Mouse (Mus musculus): Measurements from ENCODE around the gene Krr1. TPM values are rescaled to one million over a fixed set of nuclear protein-coding genes. Genes with fewer than 3 reads are reported as not detected.
"Not testable (repeated sequence)": the region's sequence is repeated elsewhere in the genome, so short reads cannot be mapped to it uniquely, and the experiment has no call there.

The Krr1 gene
- total RNA-seq, 2 experiments from 2014 or later = 55.8 to 74.9 TPM

GRCm38 (mm10) chr10:111971929-111972328 lies 535 bp upstream of the Krr1 start:
- ATAC-seq (replicated peaks; ENCODE audit: poor library complexity) = no peak

GRCm38 (mm10) chr10:111977584-111977983 lies 5.1 kb downstream of the Krr1 start:
- peak; percentile 87 for ATAC-seq (replicated peaks; ENCODE audit: poor library complexity)

GRCm38 (mm10) chr10:111983070-111983469 lies 10.6 kb downstream of the Krr1 start:
- ATAC-seq (replicated peaks; ENCODE audit: poor library complexity) = peak; percentile 56

- peak; percentile 88 for ATAC-seq (replicated peaks; ENCODE audit: poor library complexity)
Observed at GRCm38 (mm10) chr10:111986453-111986852, 14.0 kb downstream of the Krr1 start.

GRCm38 (mm10) chr10:111995803-111996548 lies 23.5 kb downstream of the Krr1 start:
- peak; percentile 27 for ATAC-seq (replicated peaks; ENCODE audit: poor library complexity)

GRCm38 (mm10) chr10:111996549-111996904 lies 24.1 kb downstream of the Krr1 start:
- ATAC-seq (replicated peaks; ENCODE audit: poor library complexity) = peak; percentile 60

GRCm38 (mm10) chr10:111996911-111997347 lies 24.5 kb downstream of the Krr1 start:
- peak; percentile 43 for ATAC-seq (replicated peaks; ENCODE audit: poor library complexity)

- no peak for ATAC-seq (replicated peaks; ENCODE audit: poor library complexity)
Observed at GRCm38 (mm10) chr10:111997671-111998070, 25.2 kb downstream of the Krr1 start.

GRCm38 (mm10) chr10:111999765-112000164 lies 27.3 kb downstream of the Krr1 start:
- no peak for ATAC-seq (replicated peaks; ENCODE audit: poor library complexity)

- peak; percentile 32 for ATAC-seq (replicated peaks; ENCODE audit: poor library complexity)
Observed at GRCm38 (mm10) chr10:112000568-112000967, 28.1 kb downstream of the Krr1 start.

GRCm38 (mm10) chr10:112001350-112001749 lies 28.9 kb downstream of the Krr1 start:
- no peak for ATAC-seq (replicated peaks; ENCODE audit: poor library complexity)

GRCm38 (mm10) chr10:112001756-112002520 lies 29.5 kb downstream of the Krr1 start:
- ATAC-seq (replicated peaks; ENCODE audit: poor library complexity) = peak; percentile 55

GRCm38 (mm10) chr10:112002544-112003215 lies 30.2 kb downstream of the Krr1 start, which contains the start of gene Glipr1:
Glipr1 (minus strand) TSS chr10:112002631.
- peak; percentile 66 for ATAC-seq (replicated peaks; ENCODE audit: poor library complexity)

GRCm38 (mm10) chr10:112009511-112009910 lies 37.0 kb downstream of the Krr1 start:
- ATAC-seq (replicated peaks; ENCODE audit: poor library complexity) = not testable (repeated sequence)

- ATAC-seq (replicated peaks; ENCODE audit: poor library complexity) = peak; percentile 80
Observed at GRCm38 (mm10) chr10:112023585-112023984, 51.1 kb downstream of the Krr1 start.

GRCm38 (mm10) chr10:112028689-112029088 lies 56.2 kb downstream of the Krr1 start:
- ATAC-seq (replicated peaks; ENCODE audit: poor library complexity) = peak; percentile 55; the same call in 1 of the 2 replicates

Other genes with a start within 250 kb of the Krr1 start
- 490 and 618 TPM in 2 replicates for gene Glipr1, start 30.0 kb downstream of the Krr1 start, total RNA-seq (2015)
- gene Glipr1, start 30.0 kb downstream of the Krr1 start, total RNA-seq (2017) = 424 and 503 TPM in 2 replicates
- gene Glipr1l1, start 87.5 kb downstream of the Krr1 start, total RNA-seq (2015) = not detected in 2 replicates
- not detected in 2 replicates for gene Glipr1l1, start 87.5 kb downstream of the Krr1 start, total RNA-seq (2017)
- gene Glipr1l2, start 110.7 kb downstream of the Krr1 start, total RNA-seq (2015) = not detected in 2 replicates
- gene Glipr1l2, start 110.7 kb downstream of the Krr1 start, total RNA-seq (2017) = not detected in 2 replicates
- gene Glipr1l3, start 187.7 kb downstream of the Krr1 start, total RNA-seq (2015) = not detected in 2 replicates
- gene Glipr1l3, start 187.7 kb downstream of the Krr1 start, total RNA-seq (2017) = not detected in 2 replicates
- not detected in 2 replicates for gene Caps2, start 191.0 kb downstream of the Krr1 start, total RNA-seq (2015)
- gene Caps2, start 191.0 kb downstream of the Krr1 start, total RNA-seq (2017) = not detected in 2 replicates

All from megakaryocyte progenitor cell, adult 5-6 weeks (primary cell).